Mouse (Mus musculus) liver, postnatal 0 days (tissue): ENCODE results near the gene Stard3.

Experiments
- CTCF ChIP-seq: sonication (generic); IDR thresholded peaks from 2 replicates; pipeline ENCODE4 v1.5.1; 2016; ENCODE audit warnings: antibody characterized with exemption, low read depth
- EP300 ChIP-seq: IDR thresholded peaks from 2 replicates; pipeline ENCODE4 v1.6.1; 2016; ENCODE audit warnings: antibody characterized with exemption, low read depth, mild to moderate bottlenecking

DNA sequence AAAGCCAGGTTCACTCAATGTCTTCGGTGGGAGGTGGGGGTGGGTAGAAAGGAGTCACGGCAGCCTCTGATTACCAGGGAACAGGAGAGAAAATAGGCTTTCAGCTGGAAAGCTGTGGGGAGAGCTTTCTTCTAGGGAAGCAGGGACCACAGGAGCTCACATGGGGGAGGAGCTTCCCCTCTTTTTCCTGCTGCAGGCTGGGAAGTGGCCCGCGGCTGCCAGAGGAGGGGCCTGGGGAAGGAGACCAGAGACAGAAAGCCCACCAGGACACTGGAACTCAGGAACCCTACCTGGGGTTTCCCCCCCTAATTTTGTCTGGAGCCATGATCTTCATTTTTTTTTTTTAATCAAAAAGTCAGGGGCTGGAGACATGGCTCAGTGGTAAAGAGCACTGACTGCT is 17.6 kb upstream of the Stard3 start:
- TF ChIP-seq EP300 = no peak
- no peak for TF ChIP-seq CTCF
